Mouse (Mus musculus) neural tube, embryonic 11.5 days (tissue): ENCODE measurements around the gene Pam16. TPM values are rescaled to one million over a fixed set of nuclear protein-coding genes. Genes with fewer than 3 reads are reported as not detected.

Source experiments
- ATAC-seq: fragments of 200-750 bp; cut with Nextera tagmentation; 2 replicates; pipeline ENCODE4 v1.8.0; 2017; ENCODE audit warnings: moderate number of reproducible peaks, mild to moderate bottlenecking, moderate TSS enrichment, moderate library complexity; ENCODE audit not compliant: insufficient read depth, low FRiP score, low TSS enrichment
- DNase-seq: peaks from one replicate; pipeline ENCODE4 v3.0.0-alpha.2; 2015; ENCODE audit warnings: low spot score
- H3K27ac ChIP-seq: fragments of 300-500 bp; sonication (generic); 2 replicates; pipeline ENCODE4 v1.5.1; 2014; ENCODE audit warnings: low read depth, mild to moderate bottlenecking, low read length
- H3K27me3 ChIP-seq: fragments of 300-500 bp; sonication (generic); 2 replicates; pipeline ENCODE4 v1.6.1; 2014; ENCODE audit warnings: mild to moderate bottlenecking, low read length, mixed read lengths; ENCODE audit not compliant: control insufficient read depth, insufficient read depth
- H3K36me3 ChIP-seq: fragments of 300-500 bp; sonication (generic); 2 replicates; pipeline ENCODE4 v1.6.1; 2014; ENCODE audit warnings: mild to moderate bottlenecking, low read length, moderate library complexity, mixed read lengths; ENCODE audit not compliant: control insufficient read depth, insufficient read depth
- H3K4me1 ChIP-seq: fragments of 300-500 bp; sonication (generic); 2 replicates; pipeline ENCODE4 v1.6.1; 2014; ENCODE audit warnings: low read length, mixed read lengths; ENCODE audit not compliant: control insufficient read depth, insufficient read depth
- H3K4me2 ChIP-seq: fragments of 300-500 bp; sonication (generic); 2 replicates; pipeline ENCODE4 v1.6.1; 2014; ENCODE audit warnings: low read depth, mild to moderate bottlenecking, moderate library complexity
- H3K4me3 ChIP-seq: fragments of 300-500 bp; sonication (generic); 2 replicates; pipeline ENCODE4 v1.5.1; 2014; ENCODE audit warnings: low read depth, low read length
- H3K9ac ChIP-seq: fragments of 300-500 bp; sonication (generic); 2 replicates; pipeline ENCODE4 v1.6.1; 2014; ENCODE audit warnings: mild to moderate bottlenecking, low read length
- H3K9me3 ChIP-seq: fragments of 300-500 bp; sonication (generic); 2 replicates; pipeline ENCODE4 v1.6.1; 2016; ENCODE audit warnings: low read length; ENCODE audit not compliant: control insufficient read depth
- WGBS: fragments of 180-500 bp; shearing (Covaris S2); extraction: QIAGEN DNeasy Blood & Tissue Kit; methylation state at CpG from one replicate; pipeline ENCODE4 v1.1.7; 2014; 5-methylcytosine and 5-hydroxymethylcytosine counted together
- polyA plus RNA-seq: library from polyadenylated mRNA; unstranded; fragments of >200 nt; fragmentation: Nextera tagmentation; extraction: Ambion mirVana; gene quantifications from 2 replicates; pipeline ENCODE4 v1.2.1, GENCODE M21; 2014

Pam16 gene
- polyA plus RNA-seq, 1 experiment from 2014 or later: 94.3 TPM

DNA sequence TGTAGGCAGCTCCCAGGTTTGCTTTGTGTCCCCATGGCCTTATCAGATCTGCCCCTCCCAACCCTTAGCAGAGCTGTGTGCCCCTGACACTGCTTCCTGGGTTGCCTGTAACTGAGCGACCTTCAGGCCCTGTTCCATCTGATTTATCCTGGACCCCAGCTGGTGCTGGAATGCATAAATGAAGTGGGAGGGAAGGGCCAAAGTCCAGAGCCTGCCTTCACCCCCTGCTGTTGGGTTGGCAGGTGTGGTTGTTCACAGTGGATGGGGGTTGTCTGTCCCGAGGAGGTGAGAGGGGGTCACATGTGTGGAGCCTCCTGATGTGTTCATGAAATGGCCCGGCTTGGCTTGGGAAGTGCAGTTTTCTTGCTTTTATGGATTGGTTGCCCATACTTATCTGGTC is 22.6 kb downstream of the Pam16 start:
- no peak overlapping the region for H3K4me3 ChIP-seq
- H3K9ac ChIP-seq: peak overlapping the region; percentile 10
- no peaks in the 10 kb centered on the region for H3K27me3 ChIP-seq
- 14% methylated on average over 3 of the region's 3 CpGs for WGBS
- no peaks in the 10 kb centered on the region for H3K9me3 ChIP-seq
- H3K36me3 ChIP-seq: no peaks in the 10 kb centered on the region
- peak overlapping the region; percentile 70; the same call in 1 of the 2 replicates for H3K27ac ChIP-seq
- DNase-seq (no peak), ATAC-seq (no peak)
- H3K4me2 ChIP-seq: no peak overlapping the region
- peaks cover 93% of the 10 kb centered on the region for H3K4me1 ChIP-seq

DNA sequence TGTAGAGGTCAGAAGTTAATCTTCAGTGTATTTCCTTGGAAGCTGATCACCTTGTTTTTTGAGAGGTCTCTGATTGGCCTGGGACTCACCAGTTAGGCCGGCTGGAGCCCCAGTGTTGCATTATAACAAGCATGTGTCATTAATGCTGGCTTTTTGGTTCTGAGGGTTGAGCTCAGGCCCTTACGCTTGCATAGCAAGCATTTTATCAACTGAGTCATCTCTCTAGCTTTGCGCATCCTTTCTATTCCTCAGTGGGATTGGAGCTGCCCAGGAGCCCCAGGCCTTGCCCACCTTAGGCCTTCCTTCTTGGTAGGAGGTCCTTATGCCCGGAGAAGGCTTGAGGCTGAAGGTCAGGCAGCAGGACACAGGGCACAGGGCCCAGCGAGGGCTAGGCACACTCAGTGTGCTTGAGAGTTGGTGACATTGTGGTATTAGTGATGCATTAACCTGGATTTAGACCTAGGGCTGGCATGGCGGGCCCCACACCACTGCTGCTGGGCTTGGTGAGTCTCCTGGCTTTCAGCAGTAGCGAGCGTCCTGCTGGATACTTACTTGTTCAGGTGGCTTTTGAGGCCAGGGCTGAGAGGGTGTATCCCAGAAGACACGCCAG is 24.0 kb downstream of the Pam16 start:
- Histone ChIP-seq H3K4me1 (peaks cover 93% of the 10 kb centered on the region), H3K36me3 (no peaks in the 10 kb centered on the region), H3K4me2 (no peak overlapping the region), H3K27me3 (no peaks in the 10 kb centered on the region), H3K9me3 (no peaks in the 10 kb centered on the region), H3K9ac (no peak overlapping the region), H3K27ac (peak overlapping the region; percentile 46; the same call in 1 of the 2 replicates), H3K4me3 (no peak overlapping the region)
- WGBS: 77% methylated on average over 9 of the region's 9 CpGs
- ATAC-seq (no peak), DNase-seq (no peak)

DNA sequence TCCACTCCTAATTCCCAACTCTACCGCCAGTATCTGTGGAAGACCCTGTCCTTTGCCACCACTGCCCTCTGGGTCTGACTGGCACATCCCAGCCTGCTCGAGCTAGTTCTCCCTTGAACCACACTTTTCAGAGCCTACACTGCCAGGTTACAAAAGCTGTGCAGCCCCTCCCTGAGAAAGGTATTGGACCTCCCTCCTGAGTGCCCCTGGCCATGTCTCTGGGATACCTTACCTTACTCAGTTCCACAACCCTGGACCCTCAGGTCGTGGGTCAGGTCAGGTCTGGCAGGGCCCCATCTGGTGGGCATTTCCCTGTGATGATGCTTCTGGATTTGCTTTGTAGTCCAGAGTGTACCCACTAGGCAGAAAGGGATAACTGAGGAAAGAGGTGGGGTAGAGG is 25.2 kb downstream of the Pam16 start:
- Histone ChIP-seq H3K4me1 (peaks cover 84% of the 10 kb centered on the region), H3K36me3 (no peaks in the 10 kb centered on the region), H3K9me3 (no peaks in the 10 kb centered on the region), H3K9ac (no peak overlapping the region), H3K27me3 (no peaks in the 10 kb centered on the region), H3K4me3 (no peak overlapping the region), H3K4me2 (no peak overlapping the region), H3K27ac (no peak overlapping the region)
- DNase-seq (no peak), ATAC-seq (no peak)
- 74% methylated on average over 3 of the region's 3 CpGs for WGBS

- H3K27ac ChIP-seq: peak overlapping the region; percentile 34; the same call in 1 of the 2 replicates
- peak overlapping the region; percentile 26; the same call in 1 of the 2 replicates for H3K9ac ChIP-seq
- H3K4me2 ChIP-seq: peak overlapping the region; percentile 99
- no peaks in the 10 kb centered on the region for H3K36me3 ChIP-seq
- WGBS: 18% methylated on average over 6 of the region's 6 CpGs
- DNase-seq (peak; percentile 63), ATAC-seq (no peak)
- H3K4me1 ChIP-seq: peaks cover 78% of the 10 kb centered on the region
- H3K9me3 ChIP-seq: no peaks in the 10 kb centered on the region
- 0 out of 2 replicates have a peak overlapping the region, but pooled peaks have one; percentile 10 for H3K4me3 ChIP-seq
- no peaks in the 10 kb centered on the region for H3K27me3 ChIP-seq
Observed at GRCm38 (mm10) chr16:4598891-4599543, 25.8 kb downstream of the Pam16 start.

DNA sequence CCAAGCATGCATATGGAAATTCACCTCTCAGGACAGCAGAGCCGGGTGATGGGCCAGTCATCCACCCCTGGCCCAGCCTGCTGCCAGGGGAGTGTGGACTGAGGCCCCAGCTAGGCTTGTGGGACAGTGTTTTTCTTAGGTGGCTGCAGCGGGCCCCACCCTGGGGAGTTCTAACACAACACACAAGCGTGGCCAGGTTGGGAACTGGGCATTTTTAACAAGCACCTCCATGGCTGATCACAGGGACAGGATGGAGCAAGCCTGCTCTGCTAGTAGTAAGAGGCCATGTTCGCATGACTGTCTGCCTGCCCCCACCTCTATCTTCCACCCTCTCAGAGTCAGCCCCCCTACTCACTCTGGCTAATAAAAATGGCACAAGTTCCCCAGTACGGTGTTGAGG is 26.7 kb downstream of the Pam16 start:
- Histone ChIP-seq H3K9me3 (no peaks in the 10 kb centered on the region), H3K27me3 (no peaks in the 10 kb centered on the region), H3K4me3 (peak overlapping the region; percentile 4; the same call in 1 of the 2 replicates), H3K9ac (no peak overlapping the region), H3K36me3 (no peaks in the 10 kb centered on the region), H3K27ac (peak overlapping the region; percentile 56), H3K4me2 (peak overlapping the region; percentile 99), H3K4me1 (peaks cover 69% of the 10 kb centered on the region)
- DNase-seq: no peak
- 56% methylated on average over 5 of the region's 5 CpGs for WGBS
- ATAC-seq: no peak

- no peaks in the 10 kb centered on the region for H3K27me3 ChIP-seq
- H3K9ac ChIP-seq: peak overlapping the region; percentile 41; the same call in 1 of the 2 replicates
- peak overlapping the region; percentile 91 for H3K4me3 ChIP-seq
- DNase-seq (no peak), ATAC-seq (no peak)
- no peaks in the 10 kb centered on the region for H3K9me3 ChIP-seq
- H3K4me2 ChIP-seq: peak overlapping the region; percentile 99
- 59% methylated on average over 5 of the region's 7 CpGs for WGBS
- peaks cover 61% of the 10 kb centered on the region for H3K4me1 ChIP-seq
- no peak overlapping the region for H3K27ac ChIP-seq
- H3K36me3 ChIP-seq: no peaks in the 10 kb centered on the region
Observed at GRCm38 (mm10) chr16:4597296-4597695, 27.5 kb downstream of the Pam16 start.

GRCm38 (mm10) chr16:4596836-4597235 is 28.0 kb downstream of the Pam16 start:
- WGBS: 36% methylated on average over 2 of the region's 2 CpGs
- H3K4me3 ChIP-seq: peak overlapping the region; percentile 91
- peak overlapping the region; percentile 41; the same call in 1 of the 2 replicates for H3K9ac ChIP-seq
- ATAC-seq (no peak), DNase-seq (no peak)
- peaks cover 57% of the 10 kb centered on the region for H3K4me1 ChIP-seq
- no peaks in the 10 kb centered on the region for H3K9me3 ChIP-seq
- H3K27me3 ChIP-seq: no peaks in the 10 kb centered on the region
- H3K4me2 ChIP-seq: peak overlapping the region; percentile 99
- H3K36me3 ChIP-seq: no peaks in the 10 kb centered on the region
- no peak overlapping the region for H3K27ac ChIP-seq

DNA sequence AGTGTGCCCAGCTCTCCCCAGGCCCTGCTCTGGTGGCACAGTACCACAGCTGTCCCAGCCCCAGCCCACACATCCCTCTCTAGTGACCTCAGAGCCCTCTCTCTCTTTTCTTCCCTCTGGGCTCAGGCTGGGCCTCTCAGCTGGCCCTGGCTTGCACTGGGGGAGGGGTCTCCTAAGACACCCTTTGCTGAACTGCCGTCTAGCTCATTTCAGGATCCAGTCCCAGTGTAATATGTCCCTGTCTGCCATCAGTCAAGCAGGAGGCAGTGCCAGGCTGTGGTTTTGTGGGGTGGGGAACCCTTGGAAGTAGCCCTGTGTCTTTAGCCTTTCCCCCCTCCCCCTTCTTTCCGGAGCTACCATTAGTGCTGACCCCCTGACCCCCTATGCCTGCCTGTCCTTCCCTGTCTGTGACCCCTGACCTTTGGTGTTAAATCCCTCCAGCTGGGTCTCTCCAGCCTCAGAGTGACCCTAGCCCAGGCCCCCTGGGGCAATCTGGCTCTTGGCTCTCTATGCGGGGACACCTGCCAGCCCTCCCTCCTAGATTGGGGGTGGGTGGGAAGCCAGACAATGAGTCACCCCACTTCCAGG is 28.6 kb downstream of the Pam16 start:
- Histone ChIP-seq H3K27ac (peak overlapping the region; percentile 97), H3K27me3 (no peaks in the 10 kb centered on the region), H3K4me1 (peaks cover 54% of the 10 kb centered on the region), H3K4me3 (peak overlapping the region; percentile 91), H3K36me3 (no peaks in the 10 kb centered on the region), H3K4me2 (peak overlapping the region; percentile 99), H3K9ac (peak overlapping the region; percentile 94), H3K9me3 (no peaks in the 10 kb centered on the region)
- DNase-seq (peak; percentile 56), ATAC-seq (no peak; the same call in 1 of the 2 replicates)
- 2% methylated on average over 3 of the region's 3 CpGs for WGBS
